Mouse (Mus musculus): Measurements from ENCODE around the gene Klhl36.

Gene Klhl36

GRCm38 (mm10) chr8:119887130-119887529 lies 25.1 kb downstream of the Klhl36 start:
- peak; percentile 63 to 75 for DNase-seq

GRCm38 (mm10) chr8:119888012-119888411 lies 25.9 kb downstream of the Klhl36 start:
- DNase-seq, result no peak

GRCm38 (mm10) chr8:119897069-119897468 lies 35.0 kb downstream of the Klhl36 start:
- no peak for DNase-seq

GRCm38 (mm10) chr8:119897933-119898332 lies 35.9 kb downstream of the Klhl36 start:
- no peak for DNase-seq

GRCm38 (mm10) chr8:119901349-119901748 lies 39.3 kb downstream of the Klhl36 start:
- no peak for DNase-seq

GRCm38 (mm10) chr8:119901952-119902351 lies 39.9 kb downstream of the Klhl36 start:
- no peak for DNase-seq

- DNase-seq, result no peak
Measured at GRCm38 (mm10) chr8:119904323-119904911, 42.4 kb downstream of the Klhl36 start.

GRCm38 (mm10) chr8:119909944-119910546 lies 48.0 kb downstream of the Klhl36 start, which contains the start of gene Usp10:
Gene Usp10 (plus strand): TSS chr8:119910360.
- DNase-seq, result no peak

- DNase-seq, result peak; percentile 96 to 98
Measured at GRCm38 (mm10) chr8:119910547-119911257, 48.6 kb downstream of the Klhl36 start, which contains the start of gene Gm20388. Gene Gm20388 (plus strand): TSS chr8:119910841.

GRCm38 (mm10) chr8:119911258-119911962 lies 49.3 kb downstream of the Klhl36 start:
- DNase-seq, result no peak

- no peak for DNase-seq
Measured at GRCm38 (mm10) chr8:119912643-119913042, 50.6 kb downstream of the Klhl36 start.

- no peak for DNase-seq
Measured at GRCm38 (mm10) chr8:119913181-119913580, 51.1 kb downstream of the Klhl36 start.

GRCm38 (mm10) chr8:119914161-119914560 lies 52.1 kb downstream of the Klhl36 start:
- DNase-seq, result no peak

GRCm38 (mm10) chr8:119915298-119915697 lies 53.2 kb downstream of the Klhl36 start:
- no peak for DNase-seq

- DNase-seq, result no peak
Measured at GRCm38 (mm10) chr8:119916237-119916892, 54.3 kb downstream of the Klhl36 start.

GRCm38 (mm10) chr8:119917415-119917814 lies 55.3 kb downstream of the Klhl36 start:
- no peak for DNase-seq

GRCm38 (mm10) chr8:119918155-119918567 lies 56.1 kb downstream of the Klhl36 start:
- no peak for DNase-seq

GRCm38 (mm10) chr8:119923259-119923658 lies 61.2 kb downstream of the Klhl36 start:
- DNase-seq, result peak in 1 of 2 experiments; percentile 38

- DNase-seq, result no peak
Measured at GRCm38 (mm10) chr8:119925428-119925827, 63.4 kb downstream of the Klhl36 start.

- DNase-seq, result no peak
Measured at GRCm38 (mm10) chr8:119926474-119926873, 64.4 kb downstream of the Klhl36 start.
